Mouse (Mus musculus) heart, adult 2 months (tissue): ENCODE measurements at regions not wholly inside any gene's neighbourhood (a gene's known extent, or its start where the extent isn't known, plus 50 kb on each side); places are given as distances from the start of the nearest gene placed in this dataset.

Source experiments
- CTCF ChIP-seq: fragments of 200-600 bp; IDR thresholded peaks from 2 replicates; pipeline ENCODE4 v1.8.1; 2022; ENCODE audit warnings: antibody characterized with exemption, mild to moderate bottlenecking, moderate library complexity
- EP300 ChIP-seq: fragments of 200-500 bp; IDR thresholded peaks from 2 replicates; pipeline ENCODE4 v1.6.1; 2011; ENCODE audit warnings: low read depth, low read length, control low read depth; ENCODE audit not compliant: insufficient read depth
- POLR2A ChIP-seq: fragments of 200-500 bp; IDR thresholded peaks from 2 replicates; pipeline ENCODE4 v1.6.1; 2011; ENCODE audit warnings: mild to moderate bottlenecking, low read depth, low read length, control low read depth; ENCODE audit not compliant: insufficient read depth

DNA sequence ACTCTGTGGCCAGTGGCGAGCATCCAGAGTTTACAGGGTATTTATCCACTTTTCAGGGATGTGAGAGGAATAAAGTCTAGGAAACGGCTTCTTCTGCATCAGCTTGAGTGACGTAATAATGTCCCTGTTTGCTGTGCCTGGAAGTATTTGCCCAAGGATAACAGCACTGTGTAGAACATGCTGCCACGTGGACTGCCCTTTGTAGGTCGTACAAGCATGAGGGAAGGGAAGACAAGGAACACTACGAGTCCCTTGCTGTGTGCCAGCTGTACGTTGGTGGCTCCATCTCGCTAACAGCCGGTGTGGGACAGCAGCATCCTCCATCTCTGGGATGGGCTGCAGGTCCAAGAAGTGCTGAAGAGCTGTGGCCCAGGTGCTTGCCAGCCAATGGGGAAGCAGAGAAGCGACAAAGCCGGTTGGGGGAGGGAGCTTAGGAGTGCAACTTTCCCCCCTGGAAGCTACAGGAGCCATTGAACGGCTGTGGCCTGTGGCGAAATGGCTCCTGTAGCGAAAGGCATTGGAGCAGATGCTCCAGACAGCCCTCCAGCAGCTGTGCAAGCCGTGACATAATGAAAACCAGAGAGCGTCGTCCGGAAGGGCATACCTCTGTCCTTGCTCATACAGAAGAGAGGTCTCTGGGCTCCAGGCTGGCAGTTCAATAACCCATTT is 65.0 kb upstream of the Epcam start:
- TF ChIP-seq CTCF (no peak), EP300 (no peak), POLR2A (no peak)
